Mouse (Mus musculus) cerebellum, postnatal 14 days (tissue): ENCODE data around the gene Celsr1.
A peak's percentile ranks its signal among the peaks of the same experiment; 100 is the strongest.

ENCODE experiments used
- DNase-seq, 2 experiments: peaks; one replicate each; pipeline ENCODE4 v3.0.0; 2021; ENCODE audit warnings: mixed read lengths in 2 of 2

Gene Celsr1

GRCm38 (mm10) chr15:86034021-86034523 lies 495 bp upstream of the Celsr1 start:
- peak; percentile 31 to 40 for DNase-seq

- DNase-seq: peak; percentile 61 to 80
Measured at GRCm38 (mm10) chr15:86032811-86033190, 776 bp downstream of the Celsr1 start.

GRCm38 (mm10) chr15:86029981-86030380 lies 3.6 kb downstream of the Celsr1 start:
- no peak for DNase-seq

- DNase-seq: no peak
Measured at GRCm38 (mm10) chr15:86027871-86028270, 5.7 kb downstream of the Celsr1 start.

- no peak for DNase-seq
Measured at GRCm38 (mm10) chr15:86021971-86022370, 11.6 kb downstream of the Celsr1 start.

- DNase-seq: no peak
Measured at GRCm38 (mm10) chr15:86021301-86021700, 12.3 kb downstream of the Celsr1 start.

- DNase-seq: no peak
Measured at GRCm38 (mm10) chr15:86020008-86020407, 13.6 kb downstream of the Celsr1 start.

- no peak for DNase-seq
Measured at GRCm38 (mm10) chr15:86018753-86019512, 14.6 kb downstream of the Celsr1 start.

- no peak for DNase-seq
Measured at GRCm38 (mm10) chr15:86017336-86017735, 16.2 kb downstream of the Celsr1 start.

- no peak for DNase-seq
Measured at GRCm38 (mm10) chr15:86015860-86016541, 17.6 kb downstream of the Celsr1 start.

GRCm38 (mm10) chr15:86015026-86015425 lies 18.6 kb downstream of the Celsr1 start:
- no peak for DNase-seq

GRCm38 (mm10) chr15:86013656-86014055 lies 19.9 kb downstream of the Celsr1 start:
- no peak for DNase-seq

GRCm38 (mm10) chr15:86013130-86013529 lies 20.4 kb downstream of the Celsr1 start:
- no peak for DNase-seq

- DNase-seq: no peak
Measured at GRCm38 (mm10) chr15:86007690-86008121, 25.9 kb downstream of the Celsr1 start.

- peak; percentile 84 to 88 for DNase-seq
Measured at GRCm38 (mm10) chr15:86005691-86006525, 27.7 kb downstream of the Celsr1 start.

GRCm38 (mm10) chr15:86004048-86004447 lies 29.5 kb downstream of the Celsr1 start:
- no peak for DNase-seq

GRCm38 (mm10) chr15:86000706-86001292 lies 32.8 kb downstream of the Celsr1 start:
- peak; percentile 61 to 68 for DNase-seq

GRCm38 (mm10) chr15:85998525-85999230 lies 34.9 kb downstream of the Celsr1 start:
- peak in 1 of 2 experiments; percentile 46 for DNase-seq

GRCm38 (mm10) chr15:85996031-85996765 lies 37.4 kb downstream of the Celsr1 start:
- DNase-seq: no peak

- peak in 1 of 2 experiments; percentile 50 for DNase-seq
Measured at GRCm38 (mm10) chr15:85994906-85995608, 38.5 kb downstream of the Celsr1 start.
